Mouse (Mus musculus) embryonic facial prominence, embryonic 11.5 days (tissue): ENCODE results near the gene Spock2. TPM values are rescaled to one million over a fixed set of nuclear protein-coding genes. Genes with fewer than 3 reads are reported as not detected.
"Not testable (repeated sequence)": the region's sequence is repeated elsewhere in the genome, so short reads cannot be mapped to it uniquely, and the experiment has no call there.

ENCODE experiments used
- ATAC-seq: fragments of 200-750 bp; cut with Nextera tagmentation; replicated peaks from 2 replicates; pipeline ENCODE4 v1.8.0; 2017; ENCODE audit warnings: low read depth; ENCODE audit not compliant: insufficient number of reproducible peaks, low FRiP score, low TSS enrichment
- DNase-seq: peaks from one replicate; pipeline ENCODE4 v3.0.0-alpha.2; 2015; ENCODE audit warnings: low spot score
- H3K27ac ChIP-seq: fragments of 300-500 bp; sonication (generic); replicated peaks from 2 replicates; pipeline ENCODE4 v1.5.1; 2014; ENCODE audit warnings: mild to moderate bottlenecking, low read depth, low read length, control low read depth
- H3K27me3 ChIP-seq: fragments of 300-500 bp; sonication (generic); 2 replicates; pipeline ENCODE4 v1.6.1; 2014; ENCODE audit warnings: mild to moderate bottlenecking, low read length, moderate library complexity, mixed read lengths; ENCODE audit not compliant: control insufficient read depth, insufficient read depth
- H3K36me3 ChIP-seq: fragments of 300-500 bp; sonication (generic); replicated peaks from 2 replicates; pipeline ENCODE4 v1.6.1; 2014; ENCODE audit warnings: low read depth, mild to moderate bottlenecking, low read length, moderate library complexity, mixed read lengths; ENCODE audit not compliant: control insufficient read depth, insufficient read depth
- H3K4me1 ChIP-seq: fragments of 300-500 bp; sonication (generic); 2 replicates; pipeline ENCODE4 v1.6.1; 2014; ENCODE audit warnings: low read length, mixed read lengths; ENCODE audit not compliant: control insufficient read depth, insufficient read depth
- H3K4me2 ChIP-seq: fragments of 300-500 bp; sonication (generic); 2 replicates; pipeline ENCODE4 v1.6.1; 2014; ENCODE audit warnings: low read depth, mild to moderate bottlenecking, control low read depth, low read length, moderate library complexity
- H3K4me3 ChIP-seq: fragments of 300-500 bp; sonication (generic); 2 replicates; pipeline ENCODE4 v1.5.1; 2014; ENCODE audit warnings: low read depth, low read length, control low read depth
- H3K9ac ChIP-seq: fragments of 300-500 bp; sonication (generic); replicated peaks from 2 replicates; pipeline ENCODE4 v1.6.1; 2014; ENCODE audit warnings: mild to moderate bottlenecking, control low read depth, low read length
- H3K9me3 ChIP-seq: fragments of 300-500 bp; sonication (generic); replicated peaks from 2 replicates; pipeline ENCODE4 v1.6.1; 2016; ENCODE audit warnings: mild to moderate bottlenecking, low read length, inconsistent platforms, mixed read lengths; ENCODE audit not compliant: control insufficient read depth
- WGBS: fragments of 180-500 bp; shearing (Covaris S2); extraction: QIAGEN DNeasy Blood & Tissue Kit; methylation state at CpG from one replicate; pipeline ENCODE4 v1.1.7; 2014; 5-methylcytosine and 5-hydroxymethylcytosine counted together
- polyA plus RNA-seq: library from polyadenylated mRNA; unstranded; fragments of >200 nt; fragmentation: Nextera tagmentation; extraction: Ambion mirVana; gene quantifications from 2 replicates; pipeline ENCODE4 v1.2.1, GENCODE M21; 2014

Spock2 gene
- polyA plus RNA-seq, 1 experiment from 2014 or later = 4.8 TPM

GRCm38 (mm10) chr10:60136935-60137334 lies 30.9 kb downstream of the Spock2 start:
- Histone ChIP-seq H3K4me2 (no peak overlapping the region), H3K4me1 (peaks cover 7% of the 10 kb centered on the region; the same call in 1 of the 2 replicates), H3K9me3 (no peaks in the 10 kb centered on the region), H3K36me3 (no peaks in the 10 kb centered on the region), H3K27ac (no peak overlapping the region), H3K9ac (no peak overlapping the region), H3K27me3 (no peaks in the 10 kb centered on the region), H3K4me3 (no peak overlapping the region)
- WGBS = 80% methylated on average over 7 of the region's 7 CpGs
- no peak for DNase-seq
- ATAC-seq = no peak

GRCm38 (mm10) chr10:60138680-60139079 lies 32.7 kb downstream of the Spock2 start:
- H3K4me3 ChIP-seq = no peak overlapping the region
- H3K36me3 ChIP-seq = no peaks in the 10 kb centered on the region
- no peaks in the 10 kb centered on the region for H3K27me3 ChIP-seq
- H3K4me1 ChIP-seq = peaks cover 3% of the 10 kb centered on the region; the same call in 1 of the 2 replicates
- H3K27ac ChIP-seq = no peak overlapping the region
- H3K4me2 ChIP-seq = no peak overlapping the region
- no peaks in the 10 kb centered on the region for H3K9me3 ChIP-seq
- DNase-seq = no peak
- ATAC-seq = no peak
- 92% methylated on average over 5 of the region's 5 CpGs for WGBS
- H3K9ac ChIP-seq = no peak overlapping the region

GRCm38 (mm10) chr10:60140751-60141150 lies 34.7 kb downstream of the Spock2 start:
- H3K4me2 ChIP-seq = no peak overlapping the region
- no peak overlapping the region for H3K4me3 ChIP-seq
- H3K27ac ChIP-seq = no peak overlapping the region
- H3K9me3 ChIP-seq = no peaks in the 10 kb centered on the region
- H3K9ac ChIP-seq = no peak overlapping the region
- no peak for DNase-seq
- ATAC-seq = no peak
- 83% methylated on average over 4 of the region's 4 CpGs for WGBS
- H3K36me3 ChIP-seq = no peaks in the 10 kb centered on the region
- H3K4me1 ChIP-seq = no peaks in the 10 kb centered on the region; the same call in 1 of the 2 replicates
- no peaks in the 10 kb centered on the region for H3K27me3 ChIP-seq

- H3K36me3 ChIP-seq = no peaks in the 10 kb centered on the region
- H3K27me3 ChIP-seq = no peaks in the 10 kb centered on the region
- 99% methylated on average over 3 of the region's 3 CpGs for WGBS
- DNase-seq (no peak), ATAC-seq (0 out of 2 replicates have a peak, but pooled peaks have one; percentile 20)
- H3K27ac ChIP-seq = no peak overlapping the region
- H3K4me1 ChIP-seq = no peaks in the 10 kb centered on the region; the same call in 1 of the 2 replicates
- H3K4me3 ChIP-seq = no peak overlapping the region
- H3K9me3 ChIP-seq = no peaks in the 10 kb centered on the region
- no peak overlapping the region for H3K4me2 ChIP-seq
- H3K9ac ChIP-seq = no peak overlapping the region
These were observed 35.7 kb downstream of the Spock2 start for GRCm38 (mm10) chr10:60141656-60142160.

GRCm38 (mm10) chr10:60147510-60148047 lies 41.6 kb downstream of the Spock2 start:
- H3K4me2 ChIP-seq, H3K36me3 ChIP-seq, ATAC-seq, H3K27me3 ChIP-seq, H3K4me3 ChIP-seq, H3K27ac ChIP-seq, H3K9ac ChIP-seq, H3K9me3 ChIP-seq, DNase-seq, H3K4me1 ChIP-seq: not testable (repeated sequence)
- 71% methylated on average over 10 of the region's 10 CpGs for WGBS

- Histone ChIP-seq H3K4me2 (no peak overlapping the region), H3K27me3 (no peaks in the 10 kb centered on the region), H3K36me3 (no peaks in the 10 kb centered on the region), H3K9me3 (no peaks in the 10 kb centered on the region), H3K4me1 (no peaks in the 10 kb centered on the region), H3K4me3 (no peak overlapping the region), H3K27ac (no peak overlapping the region), H3K9ac (no peak overlapping the region)
- ATAC-seq = no peak
- 2% methylated on average over 5 of the region's 5 CpGs for WGBS
- peak; percentile 91 for DNase-seq
These were observed 42.1 kb downstream of the Spock2 start for GRCm38 (mm10) chr10:60148087-60148486.

GRCm38 (mm10) chr10:60151107-60151663 lies 45.2 kb downstream of the Spock2 start:
- H3K27ac ChIP-seq = no peak overlapping the region
- WGBS = 60% methylated on average over 6 of the region's 6 CpGs
- no peak for ATAC-seq
- H3K9ac ChIP-seq = no peak overlapping the region
- no peak overlapping the region for H3K4me3 ChIP-seq
- no peak overlapping the region for H3K4me2 ChIP-seq
- no peaks in the 10 kb centered on the region for H3K9me3 ChIP-seq
- no peaks in the 10 kb centered on the region for H3K27me3 ChIP-seq
- no peak for DNase-seq
- no peaks in the 10 kb centered on the region for H3K36me3 ChIP-seq
- no peaks in the 10 kb centered on the region for H3K4me1 ChIP-seq

- Histone ChIP-seq H3K27me3 (no peaks in the 10 kb centered on the region), H3K4me1 (no peaks in the 10 kb centered on the region), H3K4me2 (no peak overlapping the region), H3K9ac (no peak overlapping the region), H3K27ac (no peak overlapping the region), H3K9me3 (no peaks in the 10 kb centered on the region), H3K36me3 (no peaks in the 10 kb centered on the region), H3K4me3 (no peak overlapping the region)
- DNase-seq (no peak), ATAC-seq (no peak)
These were observed 50.0 kb downstream of the Spock2 start for GRCm38 (mm10) chr10:60156016-60156415.
